Mouse (Mus musculus) testis, adult 2 months (tissue): ENCODE results near the gene Kat14.

Experiments used
- CTCF ChIP-seq: fragments of 200-500 bp; IDR thresholded peaks from 2 replicates; pipeline ENCODE4 v1.5.1; 2012; ENCODE audit warnings: low read depth, mild to moderate bottlenecking, inconsistent platforms, low read length, moderate library complexity; ENCODE audit not compliant: control insufficient read depth, insufficient read depth, insufficient replicate concordance
- POLR2A ChIP-seq: fragments of 200-500 bp; IDR thresholded peaks from 2 replicates; pipeline ENCODE4 v1.6.1; 2012; ENCODE audit warnings: low read depth, mild to moderate bottlenecking, inconsistent platforms, low read length, moderate library complexity; ENCODE audit not compliant: control insufficient read depth

- TF ChIP-seq CTCF = no peak
- no peak for TF ChIP-seq POLR2A
Measured at GRCm38 (mm10) chr2:144348525-144348924, 20.3 kb upstream of the Kat14 start.
